13 mouse cellular contexts compared by ENCODE assay signal in genomic region chr12:13575605-13576600, GRCm38 (mm10).
DNase-seq lines count a peak whose midpoint lies in the region; ATAC-seq lines count a peak whose summit lies in the region.
"Had no signal": no experiment of that assay in that cellular context is flagged by ENCODE, and none has a peak within 500 bp of the region (broad histone marks: within the 10 kb centered on the region; RNA-seq: fewer than 3 reads in every experiment).

No protein-coding gene starts in this region.

- WGBS in heart, embryonic 13.5 days: 74% methylated on average over 5 of the region's 5 CpGs
- 94% methylated on average over 5 of the region's 5 CpGs for WGBS in limb, embryonic 10.5 days

- ATAC-seq in heart, embryonic 13.5 days (ENCODE audit: extremely low read depth, insufficient number of reproducible peaks, low FRiP score, low TSS enrichment): peak; percentile 79

- no peak for DNase-seq in heart, postnatal 36 days
- DNase-seq in 416B (ENCODE audit: low read depth): peak; percentile 71
- peak; percentile 42 for DNase-seq in MN1 (ENCODE audit: low spot score)
- peak; percentile 27 for DNase-seq in limb, embryonic 10.5 days (ENCODE audit: low spot score)
- no peak for DNase-seq in gastrocnemius, adult 18-20 months (ENCODE audit: low spot score)
- no peak for DNase-seq in layer of hippocampus, adult 8-10 months (ENCODE audit: low spot score in 2 of 2)
- no peak for DNase-seq in gastrocnemius, adult 8-10 months (ENCODE audit: low spot score in 2 of 2)
- DNase-seq: lung, postnatal 10 days; right cerebral cortex, postnatal 4 days; thymus, adult 18-20 months had no signal

- peaks cover 28% of the 10 kb centered on the region for H3K4me1 ChIP-seq in heart, embryonic 13.5 days
- H3K4me1 ChIP-seq in limb, embryonic 10.5 days: peaks cover 3% of the 10 kb centered on the region; the same call in 1 of the 2 replicates
- H3K4me1 ChIP-seq: forebrain, embryonic 12.5 days had no signal

- peak overlapping the region; percentile 48; the same call in 1 of the 2 replicates for H3K27ac ChIP-seq in heart, embryonic 13.5 days (replicated peaks)
- peak overlapping the region; percentile 46; the same call in 1 of the 2 replicates for H3K27ac ChIP-seq in limb, embryonic 10.5 days
- H3K27ac ChIP-seq: forebrain, embryonic 12.5 days; hindbrain, embryonic 14.5 days had no signal

- H3K27me3 ChIP-seq in heart, embryonic 13.5 days (replicated peaks): no peaks in the 10 kb centered on the region
- H3K27me3 ChIP-seq in limb, embryonic 10.5 days (ENCODE audit: low read depth, poor library complexity, severe bottlenecking): no peaks in the 10 kb centered on the region
- H3K27me3 ChIP-seq: forebrain, embryonic 12.5 days had no signal

- no peak overlapping the region for H3K4me3 ChIP-seq in heart, embryonic 13.5 days
- no peak overlapping the region for H3K4me3 ChIP-seq in limb, embryonic 10.5 days
- H3K4me3 ChIP-seq: forebrain, embryonic 12.5 days had no signal

- H3K9me3 ChIP-seq in heart, embryonic 13.5 days: no peaks in the 10 kb centered on the region
- no peaks in the 10 kb centered on the region for H3K9me3 ChIP-seq in limb, embryonic 10.5 days (replicated peaks)
- H3K9me3 ChIP-seq: forebrain, embryonic 12.5 days had no signal

- intact Hi-C loops in heart, postnatal 36 days (cut with DNase I): no loop called here

- H3K9ac ChIP-seq in heart, embryonic 13.5 days: no peak overlapping the region
- H3K9ac ChIP-seq: forebrain, embryonic 12.5 days; hindbrain, embryonic 14.5 days had no signal

- H3K4me2 ChIP-seq in heart, embryonic 13.5 days: no peak overlapping the region
- H3K4me2 ChIP-seq: forebrain, embryonic 12.5 days; hindbrain, embryonic 14.5 days had no signal

- no peaks in the 10 kb centered on the region for H3K36me3 ChIP-seq in heart, embryonic 13.5 days
- H3K36me3 ChIP-seq in limb, embryonic 10.5 days: no peaks in the 10 kb centered on the region
- H3K36me3 ChIP-seq: forebrain, embryonic 12.5 days had no signal

Comparison
In these comparisons a context has a peak if more than half of its experiments do, and no peak if none do; other contexts are left out.
1. DNase-seq: peak in 416B (single experiment), MN1 (single experiment) and limb, embryonic 10.5 days (single experiment); none in heart, postnatal 36 days (0 of 2), gastrocnemius, adult 18-20 months (single experiment), layer of hippocampus, adult 8-10 months (0 of 2) and gastrocnemius, adult 8-10 months (0 of 2).